Mouse (Mus musculus): Measurements from ENCODE around the gene Atl1. TPM values are rescaled to one million over a fixed set of nuclear protein-coding genes. Genes with fewer than 3 reads are reported as not detected.

Atl1 gene
- total and polyA plus RNA-seq, 2 experiments from 2014 or later: 2.3 to 8.6 TPM

DNA sequence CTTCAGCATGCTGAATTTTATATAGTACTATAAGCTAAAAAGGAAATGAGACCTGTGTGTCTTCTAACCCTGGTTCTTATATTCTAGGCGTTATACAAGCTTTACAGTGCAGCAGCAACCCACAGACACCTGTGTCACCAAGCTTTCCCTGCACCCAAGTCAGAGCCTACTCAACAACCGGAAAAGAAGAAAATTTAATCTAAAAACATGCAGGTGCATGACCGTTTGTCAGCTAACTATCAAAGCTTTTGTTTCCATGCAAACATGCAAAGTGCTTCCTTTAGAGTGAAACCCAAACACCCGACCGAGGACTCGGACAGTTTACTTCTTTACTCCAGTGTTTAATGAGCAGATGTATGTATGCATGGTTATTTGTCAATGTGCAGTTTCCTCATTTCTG, 70.7 kb downstream of the Atl1 start:
- no peak for DNase-seq (ENCODE audit: low spot score)
- H3K4me2 ChIP-seq (ENCODE audit: low read depth, low read length): no peak overlapping the region
- peaks cover 22% of the 10 kb centered on the region for H3K4me1 ChIP-seq (ENCODE audit: control insufficient read depth, insufficient read depth)
- no peaks in the 10 kb centered on the region for H3K27me3 ChIP-seq (ENCODE audit: control insufficient read depth, insufficient read depth, low read length)
- 86% methylated on average over 6 of the region's 6 CpGs for WGBS
- ATAC-seq (ENCODE audit: insufficient read depth, low read depth): no peak
- H3K36me3 ChIP-seq (replicated peaks; ENCODE audit: control insufficient read depth, insufficient read depth, low read length): peaks cover 62% of the 10 kb centered on the region
- no peak overlapping the region for H3K4me3 ChIP-seq (ENCODE audit: low read depth, low read length)
- TF ChIP-seq CTCF (IDR thresholded peaks at IDR 0.05; ENCODE audit: low read depth) (no peak), EP300 (IDR thresholded peaks at IDR 0.05; ENCODE audit: low read depth) (no peak)
- H3K27ac ChIP-seq (ENCODE audit: low read depth): no peak overlapping the region
- H3K9ac ChIP-seq (replicated peaks; ENCODE audit: low read depth, low read length): no peak overlapping the region
- no peaks in the 10 kb centered on the region for H3K9me3 ChIP-seq (replicated peaks; ENCODE audit: control insufficient read depth, low read length)

DNA sequence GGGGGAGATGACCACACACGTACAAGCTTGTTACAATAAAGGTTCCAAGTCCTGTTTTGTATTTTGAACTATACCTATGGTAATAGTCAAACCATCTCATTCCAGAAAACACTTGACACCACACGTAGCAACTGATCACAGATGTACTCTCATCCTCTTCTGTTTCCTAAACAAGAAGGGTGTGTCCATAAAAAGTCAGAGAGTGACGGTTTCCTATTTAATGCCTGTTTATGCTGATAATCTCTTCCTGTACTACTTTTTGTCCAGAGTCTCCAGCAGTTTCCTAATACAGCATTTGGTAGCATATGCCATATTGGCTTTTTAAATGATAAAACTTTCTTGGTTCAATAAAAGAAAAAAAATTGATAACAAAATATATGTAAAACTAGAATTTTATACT, 73.2 kb downstream of the Atl1 start:
- H3K27me3 ChIP-seq (ENCODE audit: control insufficient read depth, insufficient read depth, low read length): no peaks in the 10 kb centered on the region
- DNase-seq (ENCODE audit: low spot score) (no peak), ATAC-seq (ENCODE audit: insufficient read depth, low read depth) (no peak)
- H3K9me3 ChIP-seq (replicated peaks; ENCODE audit: control insufficient read depth, low read length): no peaks in the 10 kb centered on the region
- H3K4me2 ChIP-seq (ENCODE audit: low read depth, low read length): no peak overlapping the region
- TF ChIP-seq EP300 (IDR thresholded peaks at IDR 0.05; ENCODE audit: low read depth) (no peak), CTCF (IDR thresholded peaks at IDR 0.05; ENCODE audit: low read depth) (no peak)
- WGBS: 56% methylated on average over 3 of the region's 3 CpGs
- no peak overlapping the region for H3K4me3 ChIP-seq (ENCODE audit: low read depth, low read length)
- H3K27ac ChIP-seq (ENCODE audit: low read depth): peak overlapping the region; percentile 74; the same call in 1 of the 2 replicates
- no peak overlapping the region for H3K9ac ChIP-seq (replicated peaks; ENCODE audit: low read depth, low read length)
- peaks cover 70% of the 10 kb centered on the region for H3K36me3 ChIP-seq (replicated peaks; ENCODE audit: control insufficient read depth, insufficient read depth, low read length)
- H3K4me1 ChIP-seq (ENCODE audit: control insufficient read depth, insufficient read depth): peaks cover 23% of the 10 kb centered on the region

DNA sequence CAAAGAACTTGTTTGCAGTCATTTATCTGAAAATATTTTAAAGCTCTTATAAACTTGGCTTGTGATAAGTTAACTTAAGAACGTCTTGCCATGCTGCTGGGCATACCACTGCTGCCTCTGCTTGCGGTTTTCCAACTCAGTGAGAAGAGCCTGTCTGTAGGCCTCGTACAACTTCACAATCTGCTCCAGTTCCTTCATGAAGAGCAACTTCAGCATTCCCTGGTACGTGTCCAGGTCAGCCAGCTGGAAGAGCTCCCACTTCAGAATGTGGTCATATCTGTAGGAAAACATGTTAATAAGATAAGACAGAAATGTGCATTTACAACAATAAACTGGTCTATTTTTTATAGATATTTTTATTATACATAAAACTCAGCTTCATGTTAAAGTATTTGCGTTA, 73.7 kb downstream of the Atl1 start:
- H3K27me3 ChIP-seq (ENCODE audit: control insufficient read depth, insufficient read depth, low read length): no peaks in the 10 kb centered on the region
- WGBS: 17% methylated on average over 5 of the region's 5 CpGs
- H3K36me3 ChIP-seq (replicated peaks; ENCODE audit: control insufficient read depth, insufficient read depth, low read length): peaks cover 70% of the 10 kb centered on the region
- H3K9ac ChIP-seq (replicated peaks; ENCODE audit: low read depth, low read length): no peak overlapping the region
- peaks cover 23% of the 10 kb centered on the region for H3K4me1 ChIP-seq (ENCODE audit: control insufficient read depth, insufficient read depth)
- H3K9me3 ChIP-seq (replicated peaks; ENCODE audit: control insufficient read depth, low read length): no peaks in the 10 kb centered on the region
- ATAC-seq (ENCODE audit: insufficient read depth, low read depth) (peak; percentile 74), DNase-seq (ENCODE audit: low spot score) (peak; percentile 58)
- TF ChIP-seq CTCF (IDR thresholded peaks at IDR 0.05; ENCODE audit: low read depth) (no peak), EP300 (IDR thresholded peaks at IDR 0.05; ENCODE audit: low read depth) (no peak)
- no peak overlapping the region for H3K4me3 ChIP-seq (ENCODE audit: low read depth, low read length)
- no peak overlapping the region for H3K4me2 ChIP-seq (ENCODE audit: low read depth, low read length)
- H3K27ac ChIP-seq (ENCODE audit: low read depth): peak overlapping the region; percentile 74

- 0 out of 2 replicates have a peak overlapping the region, but pooled peaks have one; percentile 74 for H3K27ac ChIP-seq (ENCODE audit: low read depth)
- H3K4me3 ChIP-seq (ENCODE audit: low read depth, low read length): no peak overlapping the region
- no peaks in the 10 kb centered on the region for H3K9me3 ChIP-seq (replicated peaks; ENCODE audit: control insufficient read depth, low read length)
- no peak for DNase-seq (ENCODE audit: low spot score)
- no peak for ATAC-seq (ENCODE audit: insufficient read depth, low read depth)
- no peak overlapping the region for H3K4me2 ChIP-seq (ENCODE audit: low read depth, low read length)
- no peak for TF ChIP-seq EP300 (IDR thresholded peaks at IDR 0.05; ENCODE audit: low read depth)
- no peak for TF ChIP-seq CTCF (IDR thresholded peaks at IDR 0.05; ENCODE audit: low read depth)
- H3K27me3 ChIP-seq (ENCODE audit: control insufficient read depth, insufficient read depth, low read length): no peaks in the 10 kb centered on the region
- H3K4me1 ChIP-seq (ENCODE audit: control insufficient read depth, insufficient read depth): peaks cover 23% of the 10 kb centered on the region
- WGBS: 67% methylated on average over 6 of the region's 6 CpGs
- peaks cover 67% of the 10 kb centered on the region for H3K36me3 ChIP-seq (replicated peaks; ENCODE audit: control insufficient read depth, insufficient read depth, low read length)
- H3K9ac ChIP-seq (replicated peaks; ENCODE audit: low read depth, low read length): no peak overlapping the region
Observed at GRCm38 (mm10) chr12:69967112-69967511, 74.7 kb downstream of the Atl1 start.

DNA sequence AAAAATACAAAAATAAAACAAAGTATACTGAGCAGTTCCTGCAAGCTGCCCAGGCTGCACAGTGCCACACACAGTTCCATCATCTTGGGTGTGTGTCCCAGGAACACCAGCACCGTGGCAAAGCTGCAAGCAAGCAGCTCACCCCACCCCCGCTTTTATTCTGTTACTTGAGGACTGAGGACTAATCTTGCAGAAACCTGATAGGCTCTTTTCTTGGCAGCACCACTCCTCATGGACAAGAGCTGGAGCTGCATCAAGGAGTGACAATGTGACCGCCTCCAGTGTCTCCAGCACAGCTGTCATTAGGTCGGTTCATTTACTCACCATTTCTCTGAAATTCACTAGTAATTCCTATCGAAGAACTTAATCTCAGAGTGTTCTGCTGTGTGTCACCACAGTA, 75.7 kb downstream of the Atl1 start:
- H3K27ac ChIP-seq (ENCODE audit: low read depth): no peak overlapping the region
- peaks cover 23% of the 10 kb centered on the region for H3K4me1 ChIP-seq (ENCODE audit: control insufficient read depth, insufficient read depth)
- no peak overlapping the region for H3K4me3 ChIP-seq (ENCODE audit: low read depth, low read length)
- DNase-seq (ENCODE audit: low spot score) (peak; percentile 54), ATAC-seq (ENCODE audit: insufficient read depth, low read depth) (no peak)
- H3K9ac ChIP-seq (replicated peaks; ENCODE audit: low read depth, low read length): no peak overlapping the region
- WGBS: 50% methylated on average over 5 of the region's 5 CpGs
- TF ChIP-seq CTCF (IDR thresholded peaks at IDR 0.05; ENCODE audit: low read depth): no peak
- no peak for TF ChIP-seq EP300 (IDR thresholded peaks at IDR 0.05; ENCODE audit: low read depth)
- no peak overlapping the region for H3K4me2 ChIP-seq (ENCODE audit: low read depth, low read length)
- H3K27me3 ChIP-seq (ENCODE audit: control insufficient read depth, insufficient read depth, low read length): no peaks in the 10 kb centered on the region
- peaks cover 56% of the 10 kb centered on the region for H3K36me3 ChIP-seq (replicated peaks; ENCODE audit: control insufficient read depth, insufficient read depth, low read length)
- no peaks in the 10 kb centered on the region for H3K9me3 ChIP-seq (replicated peaks; ENCODE audit: control insufficient read depth, low read length)

DNA sequence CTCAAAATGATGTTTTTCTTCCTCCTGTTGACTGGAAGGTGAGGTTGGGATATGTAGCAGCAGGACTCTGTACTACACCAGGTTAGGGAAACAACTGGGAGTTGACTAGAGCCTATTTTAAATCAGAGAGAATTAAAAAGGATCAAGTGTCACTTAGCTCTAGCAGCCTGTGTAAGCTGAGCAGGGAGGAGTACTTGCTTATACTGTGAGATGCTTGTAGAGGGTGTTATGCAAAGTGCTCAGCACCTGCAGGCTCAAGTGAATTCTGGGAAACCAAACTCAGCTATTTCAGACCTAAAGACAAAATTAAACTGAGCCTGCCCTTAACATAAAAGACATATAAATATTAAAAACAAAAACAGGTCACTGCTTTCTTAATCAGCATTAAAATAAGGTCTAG, 81.3 kb downstream of the Atl1 start:
- no peaks in the 10 kb centered on the region for H3K9me3 ChIP-seq (replicated peaks; ENCODE audit: control insufficient read depth, low read length)
- H3K27me3 ChIP-seq (ENCODE audit: control insufficient read depth, insufficient read depth, low read length): no peaks in the 10 kb centered on the region
- TF ChIP-seq EP300 (IDR thresholded peaks at IDR 0.05; ENCODE audit: low read depth) (no peak), CTCF (IDR thresholded peaks at IDR 0.05; ENCODE audit: low read depth) (no peak)
- H3K4me2 ChIP-seq (ENCODE audit: low read depth, low read length): no peak overlapping the region
- no peak overlapping the region for H3K4me3 ChIP-seq (ENCODE audit: low read depth, low read length)
- H3K27ac ChIP-seq (ENCODE audit: low read depth): no peak overlapping the region
- H3K36me3 ChIP-seq (replicated peaks; ENCODE audit: control insufficient read depth, insufficient read depth, low read length): peaks cover 35% of the 10 kb centered on the region
- ATAC-seq (ENCODE audit: insufficient read depth, low read depth) (no peak), DNase-seq (ENCODE audit: low spot score) (no peak)
- 0 out of 2 replicates have a peak, but pooled peaks cover 11% of the 10 kb centered on the region for H3K4me1 ChIP-seq (ENCODE audit: control insufficient read depth, insufficient read depth)
- no peak overlapping the region for H3K9ac ChIP-seq (replicated peaks; ENCODE audit: low read depth, low read length)

Data from heart, postnatal 0 days (tissue).